Mouse (Mus musculus): ENCODE data around the gene Siva1. TPM values are rescaled to one million over a fixed set of nuclear protein-coding genes. Genes with fewer than 3 reads are reported as not detected.

The Siva1 gene
- polyA plus RNA-seq, 1 experiment, result 164 TPM

DNA sequence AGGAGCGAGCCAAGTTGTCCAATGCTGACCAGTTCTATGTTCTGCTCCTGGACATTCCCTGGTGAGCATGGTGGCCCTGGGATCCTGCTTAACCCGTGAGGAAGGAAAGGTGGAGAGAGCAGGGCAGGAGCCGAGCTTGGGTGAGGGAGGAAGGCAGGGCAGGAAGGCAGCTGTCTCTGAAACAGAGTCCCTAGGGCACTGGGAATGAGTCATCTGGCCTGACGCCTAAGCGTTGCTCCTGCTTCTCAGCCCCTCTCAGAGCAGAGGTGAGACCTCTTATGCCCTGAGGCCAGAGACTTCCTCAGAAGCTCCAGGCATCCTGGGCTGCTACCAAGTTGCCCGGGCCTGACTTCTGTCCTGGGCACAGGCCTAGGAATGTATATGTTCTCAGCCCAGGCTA lies 37.5 kb upstream of the Siva1 start:
- Histone ChIP-seq H3K79me3 (ENCODE audit: low read depth) (no peaks in the 10 kb centered on the region), H3ac (ENCODE audit: control insufficient read depth, insufficient read length, low read depth) (no peak overlapping the region), H3K4me3 (ENCODE audit: insufficient read depth, poor library complexity, severe bottlenecking) (no peak overlapping the region), H3K27me3 (ENCODE audit: control insufficient read depth, insufficient read depth, insufficient read length) (no peaks in the 10 kb centered on the region), H3K36me3 (ENCODE audit: control insufficient read depth, insufficient read depth) (peaks cover 90% of the 10 kb centered on the region), H3K79me2 (ENCODE audit: control insufficient read depth, insufficient read depth) (peaks cover 5% of the 10 kb centered on the region)
- TF ChIP-seq CTCF (IDR thresholded peaks at IDR 0.05; ENCODE audit: control insufficient read depth, insufficient read depth, insufficient read length) (no peak), USF1 (IDR thresholded peaks at IDR 0.05; ENCODE audit: low read depth) (no peak), FOSL1 (IDR thresholded peaks at IDR 0.05; ENCODE audit: insufficient read depth, low read length, poor library complexity, severe bottlenecking) (peak; percentile 8), MYOD1 (IDR thresholded peaks at IDR 0.05; ENCODE audit: control insufficient read depth, insufficient read length, low read depth) (peak; percentile 83), MAX (IDR thresholded peaks at IDR 0.05) (no peak), MYOG (IDR thresholded peaks at IDR 0.05; ENCODE audit: control insufficient read depth, extremely low read depth, insufficient read length) (no peak), CEBPB (IDR thresholded peaks at IDR 0.05; ENCODE audit: low read depth) (no peak)

DNA sequence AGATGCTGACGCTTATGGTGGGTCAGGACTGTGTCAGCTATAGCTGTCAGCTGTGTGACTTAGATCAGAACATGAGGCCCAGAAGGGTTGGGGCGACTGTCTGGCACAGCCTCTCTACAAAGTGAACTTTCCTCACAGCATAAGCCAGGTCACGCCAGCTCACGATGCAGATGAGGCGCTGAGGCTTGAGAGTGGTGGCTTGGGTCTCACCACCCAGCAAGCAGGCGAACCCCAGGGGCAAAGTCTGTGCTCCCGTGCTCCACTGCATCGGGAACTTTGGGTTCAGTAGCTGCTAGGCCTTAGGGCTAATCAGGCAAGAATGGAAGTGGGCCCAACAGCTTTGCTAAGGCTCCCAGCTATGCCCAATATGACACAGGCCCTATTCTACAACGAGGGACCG lies 35.4 kb upstream of the Siva1 start:
- Histone ChIP-seq H3K36me3 (ENCODE audit: control insufficient read depth, insufficient read depth) (peaks cover 90% of the 10 kb centered on the region), H3K79me2 (ENCODE audit: control insufficient read depth, insufficient read depth) (peaks cover 5% of the 10 kb centered on the region), H3K27me3 (ENCODE audit: control insufficient read depth, insufficient read depth, insufficient read length) (no peaks in the 10 kb centered on the region), H3ac (ENCODE audit: control insufficient read depth, insufficient read length, low read depth) (no peak overlapping the region), H3K79me3 (ENCODE audit: low read depth) (no peaks in the 10 kb centered on the region), H3K4me3 (ENCODE audit: insufficient read depth, poor library complexity, severe bottlenecking) (no peak overlapping the region)
- TF ChIP-seq MAX (IDR thresholded peaks at IDR 0.05), result no peak
- no peak for TF ChIP-seq MYOG (IDR thresholded peaks at IDR 0.05; ENCODE audit: control insufficient read depth, extremely low read depth, insufficient read length)
- no peak for TF ChIP-seq USF1 (IDR thresholded peaks at IDR 0.05; ENCODE audit: low read depth)
- no peak for TF ChIP-seq MYOD1 (IDR thresholded peaks at IDR 0.05; ENCODE audit: control insufficient read depth, insufficient read length, low read depth)
- TF ChIP-seq CEBPB (IDR thresholded peaks at IDR 0.05; ENCODE audit: low read depth), result no peak
- no peak for TF ChIP-seq CTCF (IDR thresholded peaks at IDR 0.05; ENCODE audit: control insufficient read depth, insufficient read depth, insufficient read length)
- TF ChIP-seq FOSL1 (IDR thresholded peaks at IDR 0.05; ENCODE audit: insufficient read depth, low read length, poor library complexity, severe bottlenecking), result no peak

DNA sequence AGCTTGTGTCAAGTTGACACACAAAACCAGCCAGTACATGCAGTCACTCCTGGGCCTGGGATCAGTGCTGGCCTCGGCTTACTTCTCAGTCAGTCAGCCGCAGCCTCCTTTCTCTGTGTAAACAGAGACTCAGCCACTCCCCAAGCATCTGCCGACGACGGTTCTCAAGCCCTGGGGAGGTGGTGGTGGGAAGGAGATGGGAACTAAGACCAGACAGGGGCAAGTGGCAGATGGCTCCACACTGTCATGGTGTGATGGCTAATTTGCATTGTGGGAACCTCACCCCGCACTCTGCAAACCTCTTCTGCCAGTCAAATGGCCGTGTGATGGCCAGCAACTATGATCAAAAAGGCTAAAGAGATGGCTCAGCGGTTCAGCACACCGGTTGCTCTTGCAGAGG lies 27.8 kb upstream of the Siva1 start:
- Histone ChIP-seq H3K79me2 (ENCODE audit: control insufficient read depth, insufficient read depth) (no peaks in the 10 kb centered on the region), H3K36me3 (ENCODE audit: control insufficient read depth, insufficient read depth) (peaks cover 41% of the 10 kb centered on the region), H3K27me3 (ENCODE audit: control insufficient read depth, insufficient read depth, insufficient read length) (no peaks in the 10 kb centered on the region), H3K79me3 (ENCODE audit: low read depth) (no peaks in the 10 kb centered on the region), H3ac (ENCODE audit: control insufficient read depth, insufficient read length, low read depth) (no peak overlapping the region), H3K4me3 (ENCODE audit: insufficient read depth, poor library complexity, severe bottlenecking) (no peak overlapping the region)
- no peak for TF ChIP-seq MYOG (IDR thresholded peaks at IDR 0.05; ENCODE audit: control insufficient read depth, extremely low read depth, insufficient read length)
- TF ChIP-seq CTCF (IDR thresholded peaks at IDR 0.05; ENCODE audit: control insufficient read depth, insufficient read depth, insufficient read length), result no peak
- no peak for TF ChIP-seq MYOD1 (IDR thresholded peaks at IDR 0.05; ENCODE audit: control insufficient read depth, insufficient read length, low read depth)

DNA sequence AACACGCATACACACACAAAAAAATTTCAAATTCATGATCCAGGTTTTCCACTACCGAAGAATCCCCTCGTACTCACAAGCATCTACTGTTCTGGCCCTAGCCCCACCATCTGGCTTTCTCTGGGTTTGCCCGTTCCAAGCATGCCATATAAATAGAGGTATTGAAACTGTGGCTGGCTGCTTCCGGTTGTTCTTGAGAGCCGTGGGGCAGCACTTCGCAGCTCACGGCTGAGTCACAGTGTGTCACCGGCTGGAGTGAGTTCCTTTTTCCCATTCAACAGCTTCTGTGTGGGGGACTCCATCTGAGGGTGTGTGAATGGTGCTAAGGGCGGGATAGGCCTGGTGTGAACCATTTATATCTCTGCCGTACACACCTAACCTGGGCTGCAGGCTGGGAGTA lies 27.3 kb upstream of the Siva1 start:
- Histone ChIP-seq H3ac (ENCODE audit: control insufficient read depth, insufficient read length, low read depth) (no peak overlapping the region), H3K36me3 (ENCODE audit: control insufficient read depth, insufficient read depth) (peaks cover 35% of the 10 kb centered on the region), H3K79me3 (ENCODE audit: low read depth) (no peaks in the 10 kb centered on the region), H3K27me3 (ENCODE audit: control insufficient read depth, insufficient read depth, insufficient read length) (no peaks in the 10 kb centered on the region), H3K4me3 (ENCODE audit: insufficient read depth, poor library complexity, severe bottlenecking) (no peak overlapping the region), H3K79me2 (ENCODE audit: control insufficient read depth, insufficient read depth) (no peaks in the 10 kb centered on the region)
- peak; percentile 47 for TF ChIP-seq FOSL1 (IDR thresholded peaks at IDR 0.05; ENCODE audit: insufficient read depth, low read length, poor library complexity, severe bottlenecking)
- peak; percentile 20 for TF ChIP-seq MAX (IDR thresholded peaks at IDR 0.05)
- TF ChIP-seq CEBPB (IDR thresholded peaks at IDR 0.05; ENCODE audit: low read depth), result no peak
- TF ChIP-seq CTCF (IDR thresholded peaks at IDR 0.05; ENCODE audit: control insufficient read depth, insufficient read depth, insufficient read length), result no peak

DNA sequence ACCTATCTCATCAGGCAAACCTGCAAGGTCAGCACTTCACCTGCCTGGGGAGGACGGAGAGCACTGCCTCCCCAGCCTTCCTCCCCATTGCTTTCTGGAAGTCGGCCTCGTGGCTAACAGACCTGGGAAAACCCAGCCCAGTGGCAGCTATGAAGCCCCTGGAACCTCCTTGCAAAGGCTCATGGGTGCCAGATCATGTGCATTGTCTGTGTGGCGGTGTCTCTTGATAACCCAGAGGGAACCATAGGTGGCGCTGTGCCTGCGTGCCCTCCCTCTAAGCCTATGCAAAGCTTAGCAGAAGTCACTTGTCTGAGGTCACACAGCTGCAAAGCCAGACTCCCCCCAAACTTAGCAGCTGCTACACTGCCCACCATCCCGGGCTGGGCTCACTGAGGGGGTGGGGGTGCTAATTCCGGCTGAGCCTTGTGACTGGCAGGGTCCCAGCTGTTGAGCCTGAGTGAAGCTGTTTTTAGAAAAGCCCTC lies 26.5 kb upstream of the Siva1 start:
- no peak overlapping the region for H3ac ChIP-seq (ENCODE audit: control insufficient read depth, insufficient read length, low read depth)
- no peaks in the 10 kb centered on the region for H3K79me3 ChIP-seq (ENCODE audit: low read depth)
- H3K4me3 ChIP-seq (ENCODE audit: insufficient read depth, poor library complexity, severe bottlenecking), result no peak overlapping the region
- TF ChIP-seq CTCF (IDR thresholded peaks at IDR 0.05; ENCODE audit: control insufficient read depth, insufficient read depth, insufficient read length) (peak; percentile 75), MYOG (IDR thresholded peaks at IDR 0.05; ENCODE audit: control insufficient read depth, extremely low read depth, insufficient read length) (no peak), FOSL1 (IDR thresholded peaks at IDR 0.05; ENCODE audit: insufficient read depth, low read length, poor library complexity, severe bottlenecking) (no peak)
- peaks cover 28% of the 10 kb centered on the region for H3K36me3 ChIP-seq (ENCODE audit: control insufficient read depth, insufficient read depth)
- no peaks in the 10 kb centered on the region for H3K79me2 ChIP-seq (ENCODE audit: control insufficient read depth, insufficient read depth)
- no peaks in the 10 kb centered on the region for H3K27me3 ChIP-seq (ENCODE audit: control insufficient read depth, insufficient read depth, insufficient read length)

DNA sequence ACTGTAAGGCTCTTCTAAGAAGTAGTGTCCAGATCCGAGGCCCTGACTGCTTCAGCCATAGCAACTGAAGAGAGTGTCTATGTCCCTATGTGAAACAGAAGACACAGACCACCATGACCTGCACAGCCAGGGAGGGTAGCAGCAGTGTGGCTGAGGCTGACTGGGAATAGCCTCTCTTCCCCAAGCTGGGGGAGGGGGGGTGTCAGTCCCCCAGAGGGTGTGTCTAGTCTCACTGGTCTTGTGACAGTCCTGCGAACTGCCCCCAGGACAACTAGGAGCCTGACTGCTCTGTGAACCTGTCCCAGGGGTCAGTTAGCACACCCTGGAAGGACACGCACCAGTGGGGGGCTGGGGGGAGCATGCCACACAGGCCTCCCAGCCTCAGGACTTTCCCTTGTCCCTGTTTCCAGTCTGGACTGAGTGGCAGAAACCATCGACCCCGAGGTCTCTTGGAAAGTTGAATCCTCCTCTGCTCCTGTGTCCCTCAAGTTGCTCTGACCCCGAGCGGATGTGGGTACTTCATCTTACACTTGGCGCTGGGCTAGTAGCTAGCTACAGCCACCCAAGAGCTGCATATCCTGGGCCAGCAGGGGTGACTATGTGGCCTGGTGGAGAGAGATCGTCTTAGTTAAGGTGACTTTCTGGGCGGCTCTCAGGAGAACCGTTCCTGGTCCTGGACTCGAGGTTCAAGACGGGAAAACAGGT lies 25.3 kb upstream of the Siva1 start:
- Histone ChIP-seq H3K27me3 (ENCODE audit: control insufficient read depth, insufficient read depth, insufficient read length) (no peaks in the 10 kb centered on the region), H3K79me3 (ENCODE audit: low read depth) (no peaks in the 10 kb centered on the region), H3K4me3 (ENCODE audit: insufficient read depth, poor library complexity, severe bottlenecking) (no peak overlapping the region), H3ac (ENCODE audit: control insufficient read depth, insufficient read length, low read depth) (no peak overlapping the region), H3K36me3 (ENCODE audit: control insufficient read depth, insufficient read depth) (peaks cover 16% of the 10 kb centered on the region), H3K79me2 (ENCODE audit: control insufficient read depth, insufficient read depth) (no peaks in the 10 kb centered on the region)
- TF ChIP-seq FOSL1 (IDR thresholded peaks at IDR 0.05; ENCODE audit: insufficient read depth, low read length, poor library complexity, severe bottlenecking) (no peak), USF1 (IDR thresholded peaks at IDR 0.05; ENCODE audit: low read depth) (no peak), MAX (IDR thresholded peaks at IDR 0.05) (no peak), CEBPB (IDR thresholded peaks at IDR 0.05; ENCODE audit: low read depth) (no peak), CTCF (IDR thresholded peaks at IDR 0.05; ENCODE audit: control insufficient read depth, insufficient read depth, insufficient read length) (no peak), MYOD1 (IDR thresholded peaks at IDR 0.05; ENCODE audit: control insufficient read depth, insufficient read length, low read depth) (no peak), MYOG (IDR thresholded peaks at IDR 0.05; ENCODE audit: control insufficient read depth, extremely low read depth, insufficient read length) (no peak)
